Mouse (Mus musculus) ovary, postnatal 14 days (tissue): ENCODE results near the gene Atp2a2.
"Not testable (repeated sequence)": the region's sequence is repeated elsewhere in the genome, so short reads cannot be mapped to it uniquely, and the experiment has no call there.

Source experiments
- DNase-seq: peaks from one replicate; pipeline ENCODE4 v3.0.0; 2022; ENCODE audit warnings: low spot score

The Atp2a2 gene

DNA sequence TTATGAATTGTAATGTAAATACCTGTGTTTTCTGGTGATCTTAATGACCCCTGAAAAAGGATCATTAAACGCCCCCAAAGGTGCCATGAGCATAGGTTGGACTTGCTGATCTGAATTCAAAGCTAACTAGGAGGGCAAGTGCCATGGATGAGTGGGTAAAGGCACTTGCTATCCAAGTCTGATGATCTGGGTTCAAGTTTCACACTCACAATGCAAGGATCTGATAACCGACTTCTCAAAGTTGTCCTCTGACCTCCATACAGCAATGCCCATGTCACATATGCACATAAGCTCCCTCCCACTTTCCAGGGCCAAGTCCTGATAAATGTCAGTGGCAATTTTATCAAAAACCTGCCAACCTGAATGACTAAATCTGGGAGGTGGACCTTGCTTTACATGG, 9.0 kb downstream of the Atp2a2 start:
- DNase-seq = no peak

DNA sequence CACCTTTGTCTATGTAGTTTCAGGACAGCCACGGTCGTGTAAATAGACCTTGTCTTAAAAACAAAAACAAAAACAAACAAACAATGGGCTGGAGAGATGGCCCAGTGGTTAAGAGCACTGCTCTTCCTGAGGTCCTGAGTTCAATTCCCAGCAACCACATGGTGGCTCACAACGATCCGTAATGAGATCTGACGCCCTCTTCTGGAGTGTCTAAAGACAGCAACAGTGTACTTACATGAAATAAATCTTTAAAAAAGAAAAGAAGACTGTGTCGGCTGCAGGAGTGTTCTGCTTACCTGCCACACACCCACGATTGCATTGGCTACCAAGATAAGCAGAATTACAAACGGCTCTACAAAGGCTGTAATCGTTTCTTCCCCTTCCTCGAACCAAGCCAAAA, 10.6 kb downstream of the Atp2a2 start:
- no peak for DNase-seq

DNA sequence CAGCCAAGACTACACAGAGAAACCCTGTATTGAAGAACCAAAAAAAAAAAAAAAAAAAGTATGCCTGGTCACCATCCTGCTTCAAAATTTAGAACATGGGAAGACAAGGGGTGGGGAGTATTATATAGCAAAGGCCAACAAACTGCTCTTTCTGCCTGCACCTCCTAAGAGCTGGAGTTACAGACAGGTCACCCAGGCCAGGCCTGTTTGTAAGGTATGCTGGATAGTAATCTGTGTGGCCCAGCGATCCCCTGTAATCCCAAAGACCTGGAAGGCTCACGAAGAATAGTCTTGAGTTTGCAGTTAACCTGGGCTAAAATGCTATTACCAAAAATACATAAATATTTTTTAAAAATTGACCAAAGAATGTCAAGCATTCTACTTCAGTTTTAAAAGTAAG, 11.9 kb downstream of the Atp2a2 start:
- no peak for DNase-seq

DNA sequence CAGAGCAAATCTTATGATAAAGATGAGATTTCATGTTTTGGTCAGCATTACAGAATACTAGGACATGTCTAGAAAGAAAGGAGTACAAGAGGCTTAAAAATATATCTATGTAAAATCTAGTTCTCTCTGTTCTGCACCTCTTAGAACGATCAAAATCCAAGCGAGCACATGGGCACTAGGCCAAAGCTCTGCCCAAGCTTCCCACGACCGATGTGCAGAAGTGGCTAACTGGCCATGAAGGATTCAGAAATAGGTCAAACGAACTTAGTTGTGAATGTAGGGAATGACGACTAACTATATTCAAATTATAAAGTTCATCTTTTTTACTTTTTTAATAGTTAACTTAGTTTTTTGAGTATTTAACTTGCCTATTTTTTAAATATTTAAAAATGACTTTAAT, 14.2 kb downstream of the Atp2a2 start:
- DNase-seq = no peak

DNA sequence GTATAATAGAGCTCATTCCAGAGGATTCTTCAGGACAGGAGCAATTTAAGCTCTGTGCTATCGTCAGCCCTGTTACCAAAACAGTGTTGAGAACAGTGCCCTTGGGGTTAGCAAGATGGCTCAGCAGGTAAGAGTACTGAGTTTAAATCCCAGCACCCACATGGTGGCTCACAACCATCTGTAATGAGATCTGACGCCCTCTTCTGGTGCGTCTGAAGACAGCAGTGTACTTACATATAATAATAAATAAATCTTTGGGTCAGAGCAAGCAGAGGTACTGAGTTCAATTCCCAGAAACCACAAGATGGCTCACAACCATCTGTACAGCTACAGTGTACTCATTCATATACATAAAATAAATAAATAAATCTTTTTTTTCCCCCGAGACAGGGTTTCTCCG, 15.8 kb downstream of the Atp2a2 start:
- DNase-seq = not testable (repeated sequence)

DNA sequence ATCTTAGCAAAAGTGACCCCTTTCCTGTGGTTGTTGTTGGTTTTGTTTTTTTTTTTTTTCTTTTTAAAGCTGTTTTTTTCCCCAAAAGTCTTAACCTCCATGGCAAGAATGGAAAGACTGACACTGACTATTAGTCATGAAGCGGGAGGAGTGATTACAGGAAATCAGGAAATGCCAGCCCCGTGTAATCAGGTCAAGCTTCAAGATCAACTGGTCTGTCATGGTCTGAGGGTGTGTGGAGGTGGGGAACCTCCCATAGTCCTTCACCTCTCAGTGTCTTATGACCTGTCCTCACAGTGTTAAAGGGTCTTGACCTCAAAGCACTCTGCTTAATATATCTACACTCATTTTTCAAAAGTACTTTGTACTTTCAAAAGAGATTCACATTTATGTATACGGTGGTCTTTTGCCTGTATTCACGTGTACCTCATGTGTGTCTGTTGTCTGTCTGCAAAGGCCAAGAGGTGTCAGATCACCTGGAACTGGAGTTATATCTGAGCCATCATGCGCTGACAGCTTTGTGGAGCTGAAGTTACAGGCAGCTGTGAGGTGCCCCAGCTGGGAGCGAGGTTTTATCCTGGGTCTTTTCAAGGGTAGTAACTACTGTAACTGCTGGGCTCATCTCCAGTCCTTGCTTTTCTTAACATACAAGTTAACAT, 19.2 kb downstream of the Atp2a2 start:
- DNase-seq = no peak

DNA sequence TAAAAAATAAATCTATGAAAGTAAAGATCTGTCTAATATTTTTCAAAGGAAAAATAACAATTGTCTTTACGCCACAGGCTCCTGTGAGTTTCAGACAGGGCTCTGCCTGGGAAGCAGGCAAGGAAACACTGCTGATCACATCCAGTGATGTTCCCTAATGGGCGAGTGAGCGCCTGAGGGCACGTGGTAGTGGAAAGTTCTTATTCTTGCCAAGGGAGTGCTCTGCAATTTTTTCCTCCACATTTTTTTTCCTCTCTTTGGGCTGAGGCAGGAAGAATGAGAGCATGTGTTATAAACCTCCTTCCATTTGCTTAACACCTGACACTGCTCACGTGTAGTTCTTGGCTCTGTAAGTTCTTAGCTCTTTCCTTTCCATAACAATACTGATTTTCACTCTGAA, 20.2 kb downstream of the Atp2a2 start:
- DNase-seq = no peak

DNA sequence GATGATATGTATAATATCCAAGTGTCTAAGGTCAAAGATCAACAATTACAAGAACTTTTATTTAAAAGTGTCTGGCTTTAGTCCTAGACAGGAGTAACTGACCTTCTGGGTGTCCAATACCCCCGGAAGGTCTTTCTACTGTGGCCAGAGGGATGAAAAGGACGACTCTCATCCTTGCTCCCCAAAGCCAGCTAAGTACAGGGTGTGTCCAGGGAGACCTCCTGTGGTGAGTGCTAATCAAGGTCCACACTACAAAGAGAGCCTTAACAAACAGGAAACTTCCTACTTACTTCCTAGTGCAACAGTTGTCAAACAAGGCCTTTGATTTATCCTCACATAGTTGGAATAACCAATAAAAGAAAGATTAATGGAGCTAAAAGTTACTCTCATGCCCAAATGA, 22.9 kb downstream of the Atp2a2 start:
- no peak for DNase-seq

DNA sequence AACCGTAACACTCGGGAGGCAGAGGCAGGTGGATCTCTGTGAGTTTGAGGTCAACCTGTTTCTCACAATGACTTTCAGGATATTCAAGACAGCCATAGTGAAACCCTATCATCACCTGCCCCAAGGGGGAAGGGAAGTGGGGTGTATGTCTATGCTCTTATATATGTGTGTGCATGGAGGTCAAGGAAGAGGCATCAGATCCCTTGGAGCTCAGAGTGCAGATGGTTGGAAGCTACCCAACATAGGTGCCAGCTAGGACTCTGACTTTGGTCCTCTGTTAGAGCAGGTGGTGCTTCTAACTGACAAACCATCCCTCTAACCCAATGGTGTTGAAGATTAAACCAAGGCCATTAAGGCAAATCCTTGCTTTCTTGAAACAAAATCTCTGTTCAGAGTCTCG, 24.5 kb downstream of the Atp2a2 start:
- DNase-seq = no peak

DNA sequence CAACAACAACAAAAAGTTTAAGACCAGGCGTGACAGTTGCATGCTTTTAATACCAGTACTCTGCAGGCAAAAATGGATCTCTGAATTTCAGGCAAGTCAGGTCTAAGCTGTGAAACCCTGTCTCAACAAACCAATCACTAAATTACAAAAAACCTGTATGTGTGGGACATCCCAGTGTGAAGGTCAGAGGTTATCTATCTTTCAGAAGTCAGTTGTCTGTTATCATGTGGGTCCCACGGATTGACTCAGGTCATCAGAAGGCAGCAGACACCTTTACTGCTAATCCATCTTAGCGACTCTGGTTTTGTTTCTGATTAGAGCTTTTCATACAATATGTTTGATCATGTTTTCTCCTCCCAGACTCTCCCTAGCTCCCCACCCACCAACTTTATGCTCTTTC, 25.9 kb downstream of the Atp2a2 start:
- no peak for DNase-seq

DNA sequence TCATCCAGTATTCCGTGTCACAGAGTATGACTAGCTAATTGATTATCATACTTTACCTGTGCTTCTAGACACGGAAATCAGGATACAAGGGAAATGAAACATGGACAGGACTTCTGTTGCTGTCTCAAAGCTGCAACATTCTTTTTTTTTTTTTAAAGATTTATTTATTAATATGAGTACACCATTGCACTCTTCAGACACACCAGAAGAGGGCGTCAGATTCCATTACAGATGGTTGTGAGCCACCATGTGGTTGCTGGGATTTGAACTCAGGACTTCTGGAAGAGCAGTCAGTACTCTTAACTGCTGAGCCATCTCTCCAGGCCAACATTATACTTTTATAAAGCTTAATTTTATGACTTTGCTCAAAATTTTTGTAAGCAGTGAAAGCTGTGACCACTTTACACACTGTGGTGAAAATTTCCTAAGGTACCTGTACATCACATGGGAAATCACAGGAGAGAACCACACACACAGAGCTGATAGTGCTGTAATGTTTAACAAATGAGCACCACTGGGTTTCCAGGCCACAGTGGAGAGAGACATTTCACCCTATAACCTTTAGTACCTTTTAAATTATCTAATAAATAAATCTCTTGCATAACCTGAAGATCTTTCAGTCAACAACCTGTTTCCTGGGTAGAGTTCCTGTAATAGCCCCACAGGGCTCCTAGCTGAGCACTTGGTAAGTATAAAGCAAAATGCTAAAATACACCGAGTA, 27.2 kb downstream of the Atp2a2 start:
- DNase-seq = no peak

DNA sequence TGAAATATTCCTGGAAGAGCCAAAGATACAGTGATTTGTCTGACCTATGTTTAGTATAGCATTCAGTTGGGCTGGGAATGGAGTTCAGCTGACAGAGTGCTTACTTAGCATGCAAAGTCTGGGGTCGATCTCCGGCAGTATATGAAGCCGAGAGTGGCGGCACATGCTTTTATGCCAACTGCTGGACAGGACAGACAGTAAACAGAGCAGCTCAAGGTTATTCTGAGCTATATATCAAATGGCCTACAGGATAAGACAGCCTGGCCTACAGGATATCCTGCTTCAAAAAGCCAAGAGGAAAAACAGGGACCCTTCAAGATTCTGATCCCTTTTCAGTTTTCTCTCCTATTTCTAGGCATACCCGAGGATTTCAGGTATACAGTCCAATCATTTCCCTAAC, 30.4 kb downstream of the Atp2a2 start:
- DNase-seq = no peak

DNA sequence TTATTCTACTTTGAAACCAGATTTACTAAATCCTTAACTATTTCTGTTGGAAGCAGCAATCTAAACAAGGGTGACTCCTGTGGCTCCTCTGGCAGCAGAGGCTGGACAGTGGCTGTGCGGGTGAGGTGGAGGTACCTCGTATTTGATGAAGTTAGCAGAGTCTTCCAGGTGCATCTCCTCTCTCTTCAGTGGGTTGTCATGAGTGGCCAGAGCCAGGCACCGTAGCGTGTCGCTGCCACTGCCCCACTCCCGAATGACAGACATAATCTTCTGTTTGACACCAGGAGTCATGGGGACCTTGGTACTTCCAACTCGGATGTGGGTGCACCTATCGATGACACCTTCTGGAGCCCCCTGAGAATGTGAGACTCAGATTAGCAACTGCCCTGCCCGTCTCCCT, 40.6 kb downstream of the Atp2a2 start:
- DNase-seq = no peak

DNA sequence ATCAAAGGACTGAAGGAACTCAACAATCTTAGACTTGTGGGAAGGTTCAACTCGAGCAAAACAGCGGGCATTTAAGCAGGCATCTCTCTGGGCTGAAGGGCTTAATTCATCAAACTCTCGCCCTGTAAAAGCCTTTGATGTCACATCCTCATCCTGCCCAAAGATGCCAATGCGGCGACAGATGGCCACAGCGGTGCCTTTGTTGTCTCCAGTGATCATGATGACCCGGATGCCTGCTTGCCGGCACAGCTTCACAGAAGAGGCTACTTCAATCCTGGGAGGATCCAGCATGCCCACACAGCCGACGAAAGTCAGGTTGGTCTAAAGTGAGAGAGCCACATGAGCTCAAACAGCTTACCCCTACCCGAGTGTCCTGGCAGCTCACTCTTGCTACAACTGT, 41.4 kb downstream of the Atp2a2 start:
- DNase-seq = no peak

DNA sequence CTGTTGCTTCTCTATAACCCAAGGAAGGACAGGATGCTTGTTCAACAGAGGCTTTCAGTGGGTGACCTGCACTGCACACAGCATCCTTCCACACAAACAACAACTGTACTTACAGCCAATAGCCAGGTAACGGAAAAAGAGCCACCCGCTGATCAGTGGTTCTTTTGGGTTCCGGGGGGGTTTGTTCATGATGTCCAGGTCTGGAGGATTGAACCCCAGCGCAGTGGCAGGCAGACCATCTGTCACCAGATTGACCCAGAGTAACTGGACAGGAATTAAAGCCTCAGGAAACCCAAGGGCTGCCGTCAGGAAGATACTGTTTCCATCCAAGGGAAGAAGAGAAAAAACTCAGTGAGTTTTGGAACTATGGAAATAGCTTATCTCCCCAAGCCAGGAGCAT, 42.7 kb downstream of the Atp2a2 start:
- no peak for DNase-seq

DNA sequence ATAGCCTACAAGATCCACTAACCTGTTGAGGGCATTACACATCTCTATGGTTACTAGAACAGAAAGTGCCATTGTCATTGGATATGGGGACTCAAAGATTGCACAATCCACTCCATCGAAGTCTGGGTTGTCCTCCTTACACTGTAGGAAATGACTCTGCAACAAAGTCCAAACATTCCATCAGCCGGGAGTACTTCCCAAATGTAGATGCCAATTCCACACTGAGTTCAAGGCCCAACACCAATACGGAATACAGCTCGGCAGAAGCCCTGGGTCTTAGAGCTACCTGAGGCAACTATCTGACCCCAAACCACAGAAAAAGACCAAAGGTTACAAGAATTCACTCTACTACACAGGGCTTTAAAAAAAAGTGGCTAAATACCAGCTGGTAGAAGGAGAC, 44.0 kb downstream of the Atp2a2 start:
- no peak for DNase-seq

DNA sequence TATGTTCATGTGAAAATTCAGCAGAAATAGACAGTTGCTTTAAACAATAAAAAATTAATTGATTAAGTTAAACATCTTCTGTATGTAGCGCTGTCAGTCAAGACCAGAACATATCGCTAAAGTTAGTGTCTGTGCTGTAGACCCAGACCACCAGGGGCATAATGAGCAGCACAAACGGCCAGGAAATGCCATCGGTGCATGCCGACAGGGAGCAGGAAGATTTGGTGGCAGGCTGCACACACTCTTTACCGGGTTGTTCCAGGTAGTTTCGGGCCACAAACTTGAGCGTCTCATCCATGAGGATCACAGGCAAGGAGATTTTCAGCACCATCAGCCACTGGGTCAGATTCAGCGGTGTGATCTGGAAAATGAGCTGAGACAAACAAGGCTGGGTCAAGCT, 45.0 kb downstream of the Atp2a2 start:
- not testable (repeated sequence) for DNase-seq

DNA sequence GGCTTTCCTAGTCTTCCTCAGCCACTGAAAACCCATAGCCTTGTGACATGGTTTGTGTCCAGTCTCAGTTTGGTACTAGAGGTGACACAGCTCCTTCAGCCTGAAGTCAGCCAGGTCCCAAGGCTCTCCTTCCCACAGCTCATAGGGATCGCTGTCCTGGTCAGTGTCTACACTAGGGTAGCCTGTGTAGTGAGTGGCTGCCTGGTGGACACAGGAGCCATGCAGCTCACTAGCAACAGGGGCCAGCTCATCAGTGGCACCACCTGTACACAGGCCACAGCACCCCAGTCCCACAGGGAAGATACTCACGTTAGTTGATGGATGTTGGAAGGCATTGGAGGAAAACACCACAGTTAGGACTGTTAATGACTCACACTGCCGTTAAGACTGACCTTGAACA, 46.4 kb downstream of the Atp2a2 start:
- no peak for DNase-seq

DNA sequence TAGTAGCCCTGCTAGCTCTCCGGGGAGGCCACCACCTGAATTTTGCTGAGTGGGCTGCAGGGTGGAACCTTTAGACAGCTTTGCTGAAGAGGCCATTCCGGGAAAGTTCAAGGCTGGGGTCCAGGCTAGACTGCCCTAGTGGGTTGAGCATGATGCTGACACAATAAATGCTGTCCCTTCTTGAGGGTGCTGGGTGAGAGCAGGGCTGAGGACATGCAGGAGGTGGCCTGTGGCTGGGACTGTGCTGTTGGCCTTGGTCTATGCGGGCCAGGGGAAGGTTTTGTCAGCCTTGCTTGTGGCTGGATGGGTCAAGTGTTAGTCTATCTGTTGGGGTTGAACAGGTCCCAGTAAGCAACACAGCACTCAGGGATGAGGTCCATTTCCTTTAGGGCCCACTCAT, 47.1 kb downstream of the Atp2a2 start:
- no peak for DNase-seq

DNA sequence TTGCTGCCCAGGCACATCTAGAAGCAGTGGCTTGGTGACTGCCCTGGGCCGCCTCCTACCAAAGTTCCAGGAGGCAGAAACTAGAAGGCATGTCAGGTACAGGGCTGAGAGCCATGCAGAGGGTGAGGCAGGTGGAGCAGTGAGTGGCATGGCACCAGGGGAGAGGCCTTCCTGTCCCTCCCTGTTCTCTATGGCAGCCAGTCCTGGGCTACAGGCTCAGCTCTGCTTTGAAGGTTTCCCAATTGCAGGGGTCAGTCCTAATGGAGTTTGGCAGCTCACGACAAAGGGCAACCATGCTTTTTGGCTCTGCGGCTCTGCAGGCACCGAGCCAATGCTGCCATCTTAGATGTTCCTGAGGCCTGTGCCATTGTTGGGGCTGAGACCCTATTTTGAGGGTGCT, 47.6 kb downstream of the Atp2a2 start:
- no peak for DNase-seq

DNA sequence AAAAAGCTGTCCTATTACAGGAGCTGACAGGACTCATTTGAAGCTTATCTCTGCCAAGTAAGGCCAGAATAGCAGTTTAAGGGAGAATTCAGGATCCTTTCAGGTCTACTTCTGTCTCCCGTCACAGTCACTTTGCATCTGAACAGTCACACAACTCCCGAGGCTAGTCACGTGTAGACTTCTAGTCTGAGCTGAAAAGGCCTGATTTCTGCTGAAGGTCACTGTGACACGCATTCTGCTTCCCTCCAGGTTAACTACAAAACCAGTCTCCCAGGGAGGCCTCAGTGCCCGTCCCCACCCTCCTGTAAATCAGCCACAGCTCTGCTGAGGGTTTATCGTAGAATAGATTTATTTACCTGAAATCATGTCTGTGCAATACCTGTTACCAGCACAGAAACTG, 48.8 kb downstream of the Atp2a2 start:
- no peak for DNase-seq

DNA sequence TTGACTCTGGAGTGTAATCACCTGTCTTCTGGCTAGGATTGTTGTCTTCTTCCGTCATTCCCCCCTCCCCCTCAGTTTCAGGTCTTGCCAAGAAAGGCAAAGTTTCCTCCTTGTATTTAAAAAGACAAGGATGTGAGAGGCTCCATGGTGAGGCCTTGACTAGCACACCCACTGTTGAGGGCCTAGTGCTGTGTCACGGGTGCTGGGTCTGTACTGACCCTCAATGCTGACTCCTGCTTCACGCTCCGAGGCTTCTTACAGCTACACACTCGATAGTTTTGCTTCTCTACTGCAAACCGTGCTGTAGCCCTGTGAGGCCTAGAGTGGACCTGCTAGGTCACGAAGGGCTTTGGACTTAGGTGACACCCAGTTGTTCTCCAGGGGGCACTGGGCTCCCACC, 49.8 kb downstream of the Atp2a2 start:
- DNase-seq = no peak

DNA sequence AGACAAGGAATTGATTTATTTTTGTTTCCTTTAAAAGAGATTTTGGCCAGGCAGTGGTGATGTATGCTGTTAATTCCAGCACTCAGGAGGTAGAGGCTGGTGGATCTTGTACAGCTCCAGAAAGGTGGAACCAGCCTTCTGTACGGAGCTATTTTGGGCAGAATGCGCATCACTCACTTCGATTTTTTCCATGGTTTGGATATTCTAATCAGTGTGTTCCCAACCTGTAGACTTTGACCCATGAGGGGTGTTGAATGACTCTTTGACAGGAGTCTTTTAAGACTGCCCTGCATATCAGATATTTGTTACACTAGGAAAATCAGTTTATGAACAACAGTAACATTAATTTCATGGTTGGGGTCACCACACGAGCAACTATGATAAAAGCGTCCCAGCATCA, 50.7 kb downstream of the Atp2a2 start:
- no peak for DNase-seq

DNA sequence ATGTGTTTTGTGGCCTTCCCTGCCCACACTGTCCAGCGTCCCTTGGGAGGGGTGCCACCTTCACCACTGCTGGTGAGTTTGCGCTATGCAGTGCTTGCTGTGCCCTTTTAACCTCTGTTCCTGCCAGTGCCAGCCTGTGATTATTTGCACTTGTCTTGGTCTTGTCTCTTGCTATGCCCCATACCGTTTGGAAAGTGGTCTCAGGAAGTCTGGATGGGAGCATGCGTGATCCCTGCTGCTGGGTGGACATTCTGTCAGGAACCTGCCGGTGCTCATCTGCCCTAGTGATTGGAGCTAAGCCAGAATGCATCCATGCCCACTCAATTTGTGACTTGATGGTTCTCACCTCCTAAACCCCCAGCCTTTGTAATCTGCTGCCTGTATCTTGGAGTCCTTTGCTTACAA, 51.1 kb downstream of the Atp2a2 start:
- DNase-seq = no peak
